Mouse (Mus musculus): ENCODE data around the gene Bst2.

The Bst2 gene

DNA sequence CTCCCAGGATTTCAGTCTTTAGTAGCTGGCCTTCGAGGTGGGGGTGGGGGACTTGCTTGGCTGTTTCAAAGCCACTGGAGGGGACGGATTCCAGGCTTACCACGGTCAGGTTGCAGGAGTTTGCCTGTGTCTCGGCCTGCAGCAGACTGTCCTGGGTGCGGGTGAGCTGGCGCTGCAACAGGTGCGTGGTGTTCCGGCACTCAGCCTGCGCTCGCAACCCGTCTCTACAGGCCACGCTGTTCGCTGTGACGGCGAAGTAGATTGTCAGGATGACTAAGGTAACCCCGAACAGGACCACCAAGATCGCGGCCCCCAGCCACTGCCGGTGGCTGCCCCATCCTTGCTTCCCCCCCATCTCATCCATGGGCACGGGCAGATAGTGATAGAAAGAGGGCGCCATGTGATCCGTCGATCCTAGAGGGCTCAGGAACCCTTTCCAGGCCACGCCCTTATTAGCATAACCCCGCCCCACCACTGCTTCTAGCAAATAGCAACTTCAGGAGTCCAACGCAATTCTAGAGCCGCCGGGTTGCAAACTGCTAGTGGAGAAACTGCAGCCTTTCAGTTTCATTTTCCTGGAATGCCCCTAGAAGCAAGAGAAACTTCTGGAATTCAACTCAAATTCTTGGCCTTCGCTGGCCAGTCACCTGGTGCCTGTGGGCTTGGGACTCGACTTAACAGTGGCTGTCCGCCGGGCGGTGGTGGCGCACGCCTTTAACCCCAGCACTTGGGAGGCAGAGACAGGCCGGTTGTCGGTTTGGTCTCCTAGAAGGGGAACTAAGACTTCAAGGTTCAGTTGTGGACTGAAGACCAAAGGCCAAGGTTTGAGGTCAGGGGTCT lies at the start of gene Bst2:
Bst2 (minus strand) TSS at position 429 of the 840 bp plus-strand sequence.
- ATAC-seq (ENCODE audit: insufficient number of reproducible peaks, low FRiP score, low TSS enrichment), result no peak

- ATAC-seq (ENCODE audit: insufficient number of reproducible peaks, low FRiP score, low TSS enrichment), result no peak
These were observed 49.6 kb upstream of the Bst2 start for GRCm38 (mm10) chr8:71586891-71587290.

GRCm38 (mm10) chr8:71580201-71580600 lies 42.9 kb upstream of the Bst2 start:
- no peak for ATAC-seq (ENCODE audit: insufficient number of reproducible peaks, low FRiP score, low TSS enrichment)

DNA sequence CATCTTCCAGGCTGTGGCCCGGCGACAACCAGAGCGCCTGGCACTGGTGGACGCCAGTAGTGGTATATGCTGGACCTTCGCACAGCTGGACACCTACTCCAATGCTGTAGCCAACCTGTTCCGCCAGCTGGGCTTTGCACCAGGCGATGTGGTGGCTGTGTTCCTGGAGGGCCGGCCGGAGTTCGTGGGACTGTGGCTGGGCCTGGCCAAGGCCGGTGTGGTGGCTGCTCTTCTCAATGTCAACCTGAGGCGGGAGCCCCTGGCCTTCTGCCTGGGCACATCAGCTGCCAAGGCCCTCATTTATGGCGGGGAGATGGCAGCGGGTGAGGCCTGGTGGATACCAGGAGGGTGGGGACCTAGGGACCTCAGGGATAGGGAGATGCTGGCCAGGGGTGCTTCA lies 42.2 kb upstream of the Bst2 start:
- ATAC-seq (ENCODE audit: insufficient number of reproducible peaks, low FRiP score, low TSS enrichment), result no peak

DNA sequence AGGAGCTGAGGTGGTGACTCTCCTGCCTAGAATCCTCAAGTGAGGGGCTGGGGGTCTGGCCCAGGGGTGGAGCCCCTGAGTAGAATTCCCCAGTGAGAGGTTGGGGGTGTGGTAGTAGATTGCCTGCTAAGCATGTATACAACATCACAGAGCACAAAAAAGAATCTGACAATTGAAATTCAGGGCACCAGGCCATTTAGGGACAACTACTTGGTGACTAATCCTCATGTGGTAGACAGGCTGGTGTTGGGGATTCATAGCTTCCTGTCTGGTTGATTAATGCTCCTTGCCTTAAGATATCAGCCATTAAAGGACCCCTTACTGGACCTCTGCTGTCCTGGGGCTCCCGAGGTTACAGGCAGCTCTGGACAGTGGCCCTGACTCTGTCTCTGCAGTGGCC lies 41.8 kb upstream of the Bst2 start:
- ATAC-seq (ENCODE audit: insufficient number of reproducible peaks, low FRiP score, low TSS enrichment), result no peak

GRCm38 (mm10) chr8:71577856-71578387 lies 40.7 kb upstream of the Bst2 start:
- ATAC-seq (ENCODE audit: insufficient number of reproducible peaks, low FRiP score, low TSS enrichment), result no peak

GRCm38 (mm10) chr8:71575020-71575419 lies 37.8 kb upstream of the Bst2 start:
- ATAC-seq (ENCODE audit: insufficient number of reproducible peaks, low FRiP score, low TSS enrichment), result no peak

DNA sequence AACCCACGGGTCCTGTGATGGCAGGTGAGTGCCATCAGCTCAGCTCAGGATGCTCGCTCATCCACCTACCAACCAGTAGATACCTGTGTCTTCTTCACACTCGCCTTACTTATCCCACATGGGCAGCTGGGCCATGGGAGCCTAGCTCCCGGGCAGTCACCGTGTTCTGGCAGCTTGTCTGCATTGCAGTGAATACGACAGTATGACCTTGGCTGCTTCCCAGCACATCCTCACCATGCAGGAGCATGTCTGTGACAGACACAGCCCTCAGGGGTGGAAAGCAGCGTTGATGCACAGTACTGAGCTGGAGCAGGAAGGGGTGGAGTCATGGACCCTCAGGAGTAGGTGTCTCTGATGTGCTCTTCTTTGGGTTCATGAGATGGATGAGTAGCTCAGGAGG lies 37.2 kb upstream of the Bst2 start:
- no peak for ATAC-seq (ENCODE audit: insufficient number of reproducible peaks, low FRiP score, low TSS enrichment)

- no peak for ATAC-seq (ENCODE audit: insufficient number of reproducible peaks, low FRiP score, low TSS enrichment)
These were observed 35.8 kb upstream of the Bst2 start for GRCm38 (mm10) chr8:71572847-71573633.

GRCm38 (mm10) chr8:71572077-71572476 lies 34.8 kb upstream of the Bst2 start:
- ATAC-seq (ENCODE audit: insufficient number of reproducible peaks, low FRiP score, low TSS enrichment), result no peak

DNA sequence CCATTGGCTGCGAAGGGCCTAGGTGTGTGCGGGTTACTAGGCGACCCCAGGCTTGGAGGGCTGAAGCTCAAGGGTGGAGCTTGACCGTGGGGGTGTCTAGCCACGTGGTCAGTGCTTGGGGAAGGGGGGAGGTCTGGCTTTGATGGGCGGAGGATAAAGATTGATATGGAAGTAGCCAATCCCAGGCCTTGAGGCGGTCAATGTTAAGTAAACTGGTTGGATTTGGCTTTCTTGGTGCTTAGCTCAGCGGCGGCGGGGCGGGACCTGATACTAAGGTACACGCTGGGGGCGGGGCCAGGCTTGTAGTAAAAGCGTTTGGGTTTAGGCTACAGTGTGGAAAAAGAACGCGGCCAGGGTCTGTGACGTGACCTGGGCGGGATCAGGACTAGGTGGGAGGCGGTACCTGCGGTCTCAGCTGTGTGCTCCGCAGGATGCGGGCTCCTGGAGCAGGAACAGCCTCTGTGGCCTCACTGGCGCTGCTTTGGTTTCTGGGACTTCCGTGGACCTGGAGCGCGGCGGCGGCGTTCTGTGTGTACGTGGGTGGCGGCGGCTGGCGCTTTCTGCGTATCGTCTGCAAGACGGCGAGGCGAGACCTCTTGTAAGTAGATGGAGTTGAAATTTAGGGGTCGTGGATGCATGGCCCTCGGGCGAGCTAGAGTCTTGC lies 33.2 kb upstream of the Bst2 start:
- ATAC-seq (ENCODE audit: insufficient number of reproducible peaks, low FRiP score, low TSS enrichment), result peak; percentile 80

GRCm38 (mm10) chr8:71569366-71570290 lies 32.4 kb upstream of the Bst2 start:
- ATAC-seq (ENCODE audit: insufficient number of reproducible peaks, low FRiP score, low TSS enrichment), result peak; percentile 77

DNA sequence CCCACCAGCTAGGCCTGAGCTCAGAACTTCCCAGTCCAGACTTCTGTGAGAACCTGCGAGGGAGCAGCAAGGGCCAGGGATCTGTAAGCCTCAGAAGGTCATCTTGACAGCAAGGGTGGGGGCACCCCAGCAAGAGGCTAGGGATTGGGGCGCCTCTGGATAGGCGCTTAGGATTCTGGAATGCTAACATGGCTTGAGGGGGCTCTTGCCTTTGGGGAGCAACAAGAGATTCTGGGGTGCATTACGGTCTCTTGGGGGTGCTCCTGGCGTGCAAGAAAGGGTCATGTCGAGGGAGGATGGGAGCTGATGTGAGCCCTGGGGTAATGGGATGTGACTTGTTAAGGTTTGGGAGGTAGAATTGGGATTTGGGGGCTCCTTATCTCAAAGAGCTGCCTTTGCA lies 31.7 kb upstream of the Bst2 start:
- ATAC-seq (ENCODE audit: insufficient number of reproducible peaks, low FRiP score, low TSS enrichment), result no peak

GRCm38 (mm10) chr8:71568387-71568937 lies 31.2 kb upstream of the Bst2 start, which contains the start of gene Slc27a1:
Gene Slc27a1 (plus strand): TSS chr8:71568882.
- ATAC-seq (ENCODE audit: insufficient number of reproducible peaks, low FRiP score, low TSS enrichment), result no peak

- no peak for ATAC-seq (ENCODE audit: insufficient number of reproducible peaks, low FRiP score, low TSS enrichment)
These were observed 30.3 kb upstream of the Bst2 start for GRCm38 (mm10) chr8:71567587-71567986.

DNA sequence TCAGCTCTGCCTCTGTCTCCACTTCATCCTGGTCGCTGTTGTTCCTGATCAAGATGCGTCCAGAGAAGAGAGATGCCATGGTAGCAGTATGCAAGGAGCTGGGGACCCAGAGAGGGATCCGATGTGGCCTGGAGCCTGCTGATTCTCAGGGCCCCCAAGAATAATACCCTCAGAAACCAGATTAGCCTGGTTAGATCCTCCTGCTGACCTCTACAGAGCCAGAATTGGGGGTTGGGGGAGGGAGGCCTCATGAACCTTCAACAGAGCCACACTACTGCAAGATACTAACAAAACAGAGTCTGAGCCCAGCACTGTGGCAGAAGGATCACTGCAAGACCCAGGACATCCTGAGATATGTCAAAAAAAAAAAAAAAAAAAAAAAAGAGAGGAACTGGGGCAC lies 29.2 kb upstream of the Bst2 start, which contains the start of gene Nxnl1:
Nxnl1 (minus strand) TSS at position 101 of the 400 bp plus-strand sequence.
- ATAC-seq (ENCODE audit: insufficient number of reproducible peaks, low FRiP score, low TSS enrichment), result no peak

DNA sequence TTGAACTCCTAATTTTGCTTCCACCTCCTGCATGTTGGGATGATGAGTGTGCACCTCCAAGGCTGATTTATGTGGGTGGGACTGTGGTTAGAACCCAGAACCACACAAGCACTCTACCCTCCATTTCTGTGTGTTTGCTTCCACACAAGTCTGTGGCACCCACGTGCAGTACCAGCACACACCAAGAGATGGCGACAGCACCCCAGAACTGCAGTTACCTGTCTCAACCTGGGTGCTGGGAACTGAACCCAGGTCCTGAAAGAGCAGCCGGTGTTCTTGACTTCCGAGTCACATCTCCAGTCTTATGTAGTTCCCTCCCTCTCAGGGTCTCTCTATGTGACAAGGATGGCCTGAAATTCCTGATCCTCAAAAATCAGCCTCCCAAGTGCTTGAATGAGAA lies 26.7 kb upstream of the Bst2 start:
- no peak for ATAC-seq (ENCODE audit: insufficient number of reproducible peaks, low FRiP score, low TSS enrichment)

GRCm38 (mm10) chr8:71562751-71563150 lies 25.5 kb upstream of the Bst2 start:
- peak; percentile 34; the same call in 1 of the 2 replicates for ATAC-seq (ENCODE audit: insufficient number of reproducible peaks, low FRiP score, low TSS enrichment)

GRCm38 (mm10) chr8:71561401-71561800 lies 24.1 kb upstream of the Bst2 start:
- no peak; the same call in 1 of the 2 replicates for ATAC-seq (ENCODE audit: insufficient number of reproducible peaks, low FRiP score, low TSS enrichment)

Measured in cerebellum, adult (tissue).